Mouse (Mus musculus) bone marrow, adult 2 months (tissue): ENCODE results near the gene Gm12216.

Experiments
- CTCF ChIP-seq: fragments of 200-500 bp; IDR thresholded peaks from 2 replicates; pipeline ENCODE4 v1.5.1; 2011; ENCODE audit warnings: low read length, control low read depth; ENCODE audit not compliant: control insufficient read depth, insufficient read depth
- POLR2A ChIP-seq: fragments of 200-500 bp; IDR thresholded peaks from 2 replicates; pipeline ENCODE4 v1.6.1; 2011; ENCODE audit warnings: low read depth, mild to moderate bottlenecking, control low read depth, low read length, borderline replicate concordance; ENCODE audit not compliant: control insufficient read depth

DNA sequence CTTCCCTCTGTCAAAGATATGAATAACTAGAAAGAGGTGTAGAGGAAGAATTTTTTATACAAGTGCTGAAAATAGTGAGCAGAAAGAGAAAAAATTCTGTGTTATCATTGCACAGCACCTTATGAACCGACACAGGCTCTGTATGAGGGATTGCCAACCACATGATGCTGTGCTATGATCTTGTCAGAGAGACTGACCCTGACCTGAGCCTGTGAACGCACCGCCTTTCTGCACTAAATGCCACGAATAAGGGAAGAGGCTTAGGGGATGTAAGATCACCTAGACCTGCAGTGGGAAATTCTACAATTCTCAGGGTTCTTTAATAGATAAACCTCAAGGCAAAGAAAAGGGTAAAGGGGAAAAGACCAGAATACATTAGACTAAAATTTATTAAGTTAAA lies 17.4 kb upstream of the Gm12216 start:
- no peak for TF ChIP-seq CTCF
- TF ChIP-seq POLR2A = no peak
